Mouse (Mus musculus) kidney, postnatal 0 days (tissue): ENCODE measurements around the gene Hook2. TPM values are rescaled to one million over a fixed set of nuclear protein-coding genes. Genes with fewer than 3 reads are reported as not detected.
A peak's percentile ranks its signal among the peaks of the same experiment; 100 is the strongest.

Source experiments
- ATAC-seq: fragments of 200-750 bp; cut with Nextera tagmentation; replicated peaks from 2 replicates; pipeline ENCODE4 v1.8.0; 2017; ENCODE audit warnings: low read depth, moderate number of reproducible peaks, moderate TSS enrichment, moderate library complexity; ENCODE audit not compliant: low FRiP score
- DNase-seq: peaks from one replicate; pipeline ENCODE4 v3.0.0-alpha.2; 2016; ENCODE audit warnings: low spot score
- H3K27ac ChIP-seq: fragments of 300-500 bp; sonication (generic); 2 replicates; pipeline ENCODE4 v1.5.1; 2014; ENCODE audit warnings: mild to moderate bottlenecking
- H3K27me3 ChIP-seq: fragments of 300-500 bp; sonication (generic); 2 replicates; pipeline ENCODE4 v1.6.1; 2014; ENCODE audit warnings: low read length, mixed read lengths; ENCODE audit not compliant: insufficient read depth
- H3K36me3 ChIP-seq: fragments of 300-500 bp; sonication (generic); 2 replicates; pipeline ENCODE4 v1.6.1; 2014; ENCODE audit warnings: low read length, mixed read lengths; ENCODE audit not compliant: insufficient read depth
- H3K4me1 ChIP-seq: fragments of 300-500 bp; sonication (generic); replicated peaks from 2 replicates; pipeline ENCODE4 v1.6.1; 2014; ENCODE audit warnings: antibody characterized with exemption, low read length, mixed read lengths; ENCODE audit not compliant: insufficient read depth
- H3K4me2 ChIP-seq: fragments of 300-500 bp; sonication (generic); 2 replicates; pipeline ENCODE4 v1.6.1; 2014; ENCODE audit warnings: mild to moderate bottlenecking, low read length, moderate library complexity, mixed read lengths
- H3K4me3 ChIP-seq: fragments of 300-500 bp; sonication (generic); replicated peaks from 2 replicates; pipeline ENCODE4 v1.5.1; 2014; ENCODE audit warnings: low read depth, low read length
- H3K9ac ChIP-seq: fragments of 300-500 bp; sonication (generic); 2 replicates; pipeline ENCODE4 v1.6.1; 2014; ENCODE audit warnings: low read depth, low read length
- H3K9me3 ChIP-seq: fragments of 300-500 bp; sonication (generic); replicated peaks from 2 replicates; pipeline ENCODE4 v1.6.1; 2016; ENCODE audit warnings: low read length, inconsistent platforms, mixed read lengths
- CTCF ChIP-seq: IDR thresholded peaks from 2 replicates; pipeline ENCODE4 v1.5.1; 2016; ENCODE audit warnings: antibody characterized with exemption, low read depth, mild to moderate bottlenecking, moderate library complexity
- WGBS: fragments of 180-500 bp; shearing (Covaris S2); extraction: QIAGEN DNeasy Blood & Tissue Kit; methylation state at CpG from one replicate; pipeline ENCODE4 v1.1.7; 2014; 5-methylcytosine and 5-hydroxymethylcytosine counted together
- polyA plus RNA-seq: library from polyadenylated mRNA; unstranded; fragments of >200 nt; fragmentation: Nextera tagmentation; extraction: Ambion mirVana; gene quantifications from 2 replicates; pipeline ENCODE4 v1.2.1, GENCODE M21; 2015

Hook2 gene
- polyA plus RNA-seq, 1 experiment from 2014 or later, result 30.2 TPM

- no peak for TF ChIP-seq CTCF
- Histone ChIP-seq H3K9ac (0 out of 2 replicates have a peak overlapping the region, but pooled peaks have one; percentile 58), H3K9me3 (no peaks in the 10 kb centered on the region), H3K4me3 (no peak overlapping the region), H3K4me2 (peak overlapping the region; percentile 98), H3K27me3 (no peaks in the 10 kb centered on the region), H3K27ac (peak overlapping the region; percentile 96), H3K4me1 (peaks cover 55% of the 10 kb centered on the region), H3K36me3 (no peaks in the 10 kb centered on the region)
- 37% methylated on average over 11 of the region's 11 CpGs for WGBS
- DNase-seq, result peak; percentile 81
- no peak for ATAC-seq
Measured at GRCm38 (mm10) chr8:84980622-84981358, 9.6 kb upstream of the Hook2 start.

- ATAC-seq, result no peak
- Histone ChIP-seq H3K4me1 (peaks cover 62% of the 10 kb centered on the region), H3K9ac (no peak overlapping the region), H3K4me3 (no peak overlapping the region), H3K27ac (peak overlapping the region; percentile 96), H3K36me3 (no peaks in the 10 kb centered on the region), H3K4me2 (peak overlapping the region; percentile 0; the same call in 1 of the 2 replicates), H3K27me3 (no peaks in the 10 kb centered on the region), H3K9me3 (no peaks in the 10 kb centered on the region)
- 73% methylated on average over 15 of the region's 15 CpGs for WGBS
- no peak for TF ChIP-seq CTCF
- DNase-seq, result no peak
Measured at GRCm38 (mm10) chr8:84981644-84982498, 8.5 kb upstream of the Hook2 start.

- no peak for ATAC-seq
- Histone ChIP-seq H3K4me2 (0 out of 2 replicates have a peak overlapping the region, but pooled peaks have one; percentile 0), H3K4me3 (no peak overlapping the region), H3K27ac (peak overlapping the region; percentile 96), H3K27me3 (no peaks in the 10 kb centered on the region), H3K4me1 (peaks cover 62% of the 10 kb centered on the region), H3K36me3 (no peaks in the 10 kb centered on the region), H3K9ac (no peak overlapping the region), H3K9me3 (no peaks in the 10 kb centered on the region)
- no peak for DNase-seq
- no peak for TF ChIP-seq CTCF
- WGBS, result 58% methylated on average over 3 of the region's 3 CpGs
Measured at GRCm38 (mm10) chr8:84982499-84983011, 7.8 kb upstream of the Hook2 start.

- Histone ChIP-seq H3K27ac (peak overlapping the region; percentile 91), H3K4me2 (peak overlapping the region; percentile 99), H3K9ac (peak overlapping the region; percentile 62; the same call in 1 of the 2 replicates), H3K9me3 (no peaks in the 10 kb centered on the region), H3K27me3 (no peaks in the 10 kb centered on the region), H3K36me3 (no peaks in the 10 kb centered on the region), H3K4me3 (0 out of 2 replicates have a peak overlapping the region, but pooled peaks have one; percentile 45), H3K4me1 (peaks cover 56% of the 10 kb centered on the region)
- no peak for TF ChIP-seq CTCF
- WGBS, result 5% methylated on average over 16 of the region's 16 CpGs
- ATAC-seq, result no peak; the same call in 1 of the 2 replicates
- no peak for DNase-seq
Measured at GRCm38 (mm10) chr8:84984294-84985048, 5.9 kb upstream of the Hook2 start.

- Histone ChIP-seq H3K9me3 (no peaks in the 10 kb centered on the region), H3K4me3 (peak overlapping the region; percentile 45), H3K27me3 (no peaks in the 10 kb centered on the region), H3K27ac (peak overlapping the region; percentile 91), H3K4me1 (peaks cover 53% of the 10 kb centered on the region), H3K4me2 (peak overlapping the region; percentile 99), H3K36me3 (no peaks in the 10 kb centered on the region), H3K9ac (peak overlapping the region; percentile 62)
- ATAC-seq (no peak), DNase-seq (peak; percentile 52)
- 0% methylated on average over 23 of the region's 23 CpGs for WGBS
- TF ChIP-seq CTCF, result no peak
Measured at GRCm38 (mm10) chr8:84985049-84985683, 5.2 kb upstream of the Hook2 start.
